Mouse (Mus musculus) mature B cell (primary cell): Measurements from ENCODE around the gene Utp11.

Experiments
- in situ Hi-C: fragments of 300-500 bp; cut with MboI; formaldehyde crosslinking; loops from 2 replicates; pipeline ENCODE4 v1.14.3; 2019

The Utp11 gene

GRCm38 (mm10) chr4:124704797-124705474, 11.5 kb upstream of the Utp11 start:
- in situ Hi-C loops = no loop called here

GRCm38 (mm10) chr4:124703881-124704796, 10.7 kb upstream of the Utp11 start:
- in situ Hi-C loops = no loop called here

- in situ Hi-C loops = no loop called here
Measured at GRCm38 (mm10) chr4:124703406-124703805, 10.0 kb upstream of the Utp11 start.

GRCm38 (mm10) chr4:124701916-124702315, 8.5 kb upstream of the Utp11 start:
- in situ Hi-C loops = no loop called here

- in situ Hi-C loops = no loop called here
Measured at GRCm38 (mm10) chr4:124701052-124701845, 7.8 kb upstream of the Utp11 start.

GRCm38 (mm10) chr4:124700248-124700971, 7.0 kb upstream of the Utp11 start, which contains the start of gene Fhl3:
Gene Fhl3 (plus strand): TSS chr4:124700701.
- in situ Hi-C loops = no loop called here

GRCm38 (mm10) chr4:124699791-124700190, 6.4 kb upstream of the Utp11 start:
- in situ Hi-C loops = no loop called here

GRCm38 (mm10) chr4:124695786-124696516, 2.6 kb upstream of the Utp11 start:
- in situ Hi-C loops = no loop called here

GRCm38 (mm10) chr4:124694572-124694971, 1.2 kb upstream of the Utp11 start:
- in situ Hi-C loops = no loop called here

GRCm38 (mm10) chr4:124692416-124692861, 961 bp downstream of the Utp11 start:
- in situ Hi-C loops = no loop called here

- in situ Hi-C loops = no loop called here
Measured at GRCm38 (mm10) chr4:124691455-124691854, 1.9 kb downstream of the Utp11 start.

GRCm38 (mm10) chr4:124685897-124686402, 7.5 kb downstream of the Utp11 start:
- in situ Hi-C loops = no loop called here

GRCm38 (mm10) chr4:124685453-124685852, 7.9 kb downstream of the Utp11 start:
- in situ Hi-C loops = no loop called here

- in situ Hi-C loops = no loop called here
Measured at GRCm38 (mm10) chr4:124685004-124685403, 8.4 kb downstream of the Utp11 start.

GRCm38 (mm10) chr4:124683474-124683873, 9.9 kb downstream of the Utp11 start:
- in situ Hi-C loops = no loop called here

GRCm38 (mm10) chr4:124682270-124682669, 11.1 kb downstream of the Utp11 start:
- in situ Hi-C loops = no loop called here

- in situ Hi-C loops = no loop called here
Measured at GRCm38 (mm10) chr4:124675958-124676357, 17.4 kb downstream of the Utp11 start.

- in situ Hi-C loops = no loop called here
Measured at GRCm38 (mm10) chr4:124675037-124675436, 18.4 kb downstream of the Utp11 start.

- in situ Hi-C loops = loop anchor here (25.0 kb wide), 1 partner anchor 737 kb away; no protein-coding TSS in a partner anchor
Measured at GRCm38 (mm10) chr4:124674334-124675032, 18.9 kb downstream of the Utp11 start.
